Mouse (Mus musculus) thymus, postnatal 36 days (tissue): ENCODE measurements around the gene Tcap.

ENCODE experiments used
- DNase-seq, 2 experiments: peaks; one replicate each; pipeline ENCODE4 v3.0.0; 2022; ENCODE audit warnings: mixed read lengths in 2 of 2

Tcap gene

DNA sequence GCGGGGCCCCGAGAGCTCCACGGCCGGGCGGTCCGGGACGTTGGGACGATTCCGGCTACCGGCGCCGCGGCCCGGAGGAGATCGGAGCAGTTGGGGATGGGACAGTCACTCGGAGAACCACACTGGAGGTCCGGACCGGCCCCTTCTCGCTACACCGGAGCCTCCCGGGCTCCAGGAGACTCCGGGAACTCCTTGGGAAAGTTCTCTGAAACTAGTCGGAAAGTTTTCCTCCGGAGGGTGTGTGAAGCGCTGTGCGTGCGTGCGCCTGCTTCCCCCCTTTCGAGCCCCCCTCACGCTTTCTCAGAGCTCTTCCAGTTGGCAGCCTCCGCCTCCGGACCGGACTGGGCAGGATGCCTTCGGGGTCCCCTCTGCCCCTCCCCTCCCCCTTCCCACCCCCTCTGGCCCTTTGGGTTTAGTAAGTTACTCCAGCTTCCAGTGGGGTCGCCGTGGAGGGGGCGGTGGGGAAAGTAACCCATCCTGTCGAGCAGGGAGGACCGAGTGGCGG is 29.2 kb downstream of the Tcap start:
- no peak for DNase-seq

DNA sequence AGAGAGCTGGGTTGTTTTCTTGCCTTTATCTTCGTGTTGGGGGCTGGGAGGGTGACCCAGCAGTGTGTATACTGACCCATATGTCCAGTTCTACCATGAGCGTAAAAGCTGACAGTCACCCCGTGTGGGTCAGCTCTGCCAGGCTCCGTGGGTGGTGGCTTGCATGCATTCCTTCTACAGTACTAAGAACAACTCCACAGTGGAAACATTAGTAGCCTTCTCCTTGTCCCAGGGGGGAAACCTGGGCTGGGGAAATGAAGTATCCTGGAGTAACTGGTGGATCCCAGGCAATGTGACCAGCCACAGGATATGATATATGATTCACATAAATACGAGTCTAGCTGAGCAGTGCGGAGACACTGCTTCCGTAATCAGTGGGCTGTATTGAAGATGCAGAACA is 30.1 kb downstream of the Tcap start:
- DNase-seq: no peak

DNA sequence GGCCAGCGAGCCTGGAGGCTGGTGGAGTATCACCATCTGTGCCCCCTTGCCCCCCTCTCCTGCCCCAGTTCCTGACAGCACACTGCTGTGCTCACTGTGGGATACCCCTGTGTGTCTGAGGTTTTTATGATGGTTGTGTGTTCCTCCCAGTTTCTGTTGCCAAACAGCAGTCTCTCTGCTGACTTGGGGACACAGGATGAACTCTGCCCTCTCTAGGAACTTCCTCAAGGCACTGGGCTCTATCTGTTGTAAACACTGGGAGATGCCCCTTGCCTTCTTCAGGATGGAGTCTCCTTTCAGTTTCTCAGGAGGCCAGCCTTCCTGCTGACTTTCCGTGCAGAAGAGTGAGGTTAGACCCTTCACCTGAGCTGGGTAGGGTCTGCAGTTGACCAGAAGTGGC is 30.6 kb downstream of the Tcap start:
- no peak for DNase-seq

DNA sequence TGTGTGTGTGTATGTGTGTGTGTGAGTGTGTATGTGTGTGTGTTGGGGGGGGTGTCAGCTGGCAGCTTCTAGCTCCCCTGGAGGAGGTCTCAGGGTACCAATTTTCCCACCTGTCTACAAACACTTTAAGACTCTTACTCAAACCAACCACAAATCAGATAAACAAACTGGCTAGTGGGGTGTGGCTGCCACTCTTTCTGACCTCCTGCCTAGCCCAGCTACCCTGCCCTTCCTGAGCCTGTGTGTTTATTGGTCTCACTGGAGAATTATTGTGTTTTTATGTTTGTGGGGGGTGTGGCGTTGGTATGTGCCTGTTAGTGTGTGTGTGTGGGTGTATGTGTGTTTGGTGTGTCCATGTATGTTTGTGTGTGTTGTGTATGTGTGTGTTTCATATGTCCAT is 33.5 kb downstream of the Tcap start:
- DNase-seq: no peak

DNA sequence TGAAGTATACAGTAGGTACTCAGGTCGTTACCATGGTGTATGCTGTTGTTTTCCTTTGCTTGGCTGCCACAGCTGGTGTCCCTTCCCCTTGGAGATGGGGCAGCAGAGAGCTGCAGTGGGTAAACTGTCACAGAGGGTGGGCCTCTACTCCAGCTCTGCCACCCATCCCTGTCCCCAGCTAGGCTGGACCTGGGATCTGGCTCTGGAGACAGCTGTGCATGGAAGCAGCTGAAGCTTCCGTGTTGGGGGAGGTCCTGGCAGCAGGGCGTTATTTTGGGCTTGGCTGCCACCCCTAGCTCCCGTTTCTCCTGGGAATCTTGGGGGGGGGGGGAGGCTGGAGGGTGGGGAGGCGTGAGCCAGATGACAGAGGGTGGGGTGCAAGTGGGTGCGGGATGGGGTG is 34.7 kb downstream of the Tcap start:
- no peak for DNase-seq

DNA sequence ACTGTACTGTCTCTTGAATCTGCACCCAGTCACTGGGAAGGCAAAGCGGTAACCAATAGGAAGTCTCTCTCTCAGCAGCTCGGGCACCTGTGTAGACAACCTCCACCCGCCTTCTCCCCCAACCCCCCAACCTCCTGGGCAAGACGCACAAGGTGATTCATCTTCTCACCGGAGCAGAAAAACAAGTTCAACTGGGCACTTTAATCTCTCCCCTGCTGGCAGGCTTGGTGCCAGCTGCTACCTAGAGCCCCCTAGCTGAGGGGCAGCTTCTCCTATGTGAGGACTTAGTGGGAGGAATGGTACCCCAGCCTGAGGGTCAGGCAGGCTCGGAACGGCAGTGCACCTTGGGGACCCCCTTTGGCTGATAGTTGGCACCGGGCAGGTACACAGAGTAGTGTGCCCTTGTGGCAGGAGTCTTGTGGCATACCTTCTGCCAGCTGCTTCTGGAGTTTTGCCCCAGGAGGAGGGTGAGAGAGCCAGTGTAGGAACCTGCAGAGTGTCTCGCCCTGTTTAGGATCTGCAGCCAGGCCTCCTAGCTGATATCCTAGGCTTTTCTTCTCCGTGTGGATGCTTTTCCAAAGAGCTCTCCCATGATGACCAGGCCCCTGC is 35.4 kb downstream of the Tcap start:
- no peak for DNase-seq

DNA sequence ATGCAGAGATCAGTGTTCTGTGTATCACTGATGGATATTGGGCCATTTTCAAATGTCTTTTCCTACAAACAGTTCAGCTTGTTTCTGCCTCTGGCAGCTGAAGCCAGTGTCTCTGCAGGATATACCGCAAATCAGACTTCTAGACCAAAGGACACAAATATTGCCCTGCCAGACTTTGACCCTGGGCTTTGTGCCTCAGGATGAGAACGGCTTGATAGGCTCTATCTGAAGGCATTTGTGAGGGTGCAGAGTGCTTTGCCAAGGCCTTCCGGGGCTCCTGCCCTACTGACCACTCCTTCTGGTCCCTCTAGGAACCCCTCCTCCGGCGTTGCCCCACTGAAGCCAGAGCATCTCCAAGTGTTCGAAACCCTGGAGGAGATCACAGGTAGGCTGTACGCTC is 43.0 kb downstream of the Tcap start:
- no peak for DNase-seq

DNA sequence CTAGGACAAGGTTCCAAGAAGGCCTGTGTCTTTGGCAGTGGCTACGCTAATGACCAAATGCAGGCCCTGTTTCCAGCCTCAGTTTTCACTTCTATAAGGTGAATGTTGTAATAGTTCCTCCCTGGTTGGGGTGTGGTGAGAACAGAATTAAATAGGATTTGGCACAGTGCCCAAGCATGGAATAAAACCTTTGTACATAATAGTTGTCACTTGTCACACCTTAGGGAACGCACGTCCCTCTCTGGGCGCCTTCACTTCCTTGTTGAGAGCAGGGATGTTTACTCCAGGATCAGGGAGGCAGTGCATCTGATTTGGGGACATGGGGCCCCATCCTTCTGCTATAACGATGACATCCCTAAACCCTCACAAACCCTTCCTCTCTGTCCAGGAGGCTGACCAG is 44.8 kb downstream of the Tcap start:
- DNase-seq: no peak

DNA sequence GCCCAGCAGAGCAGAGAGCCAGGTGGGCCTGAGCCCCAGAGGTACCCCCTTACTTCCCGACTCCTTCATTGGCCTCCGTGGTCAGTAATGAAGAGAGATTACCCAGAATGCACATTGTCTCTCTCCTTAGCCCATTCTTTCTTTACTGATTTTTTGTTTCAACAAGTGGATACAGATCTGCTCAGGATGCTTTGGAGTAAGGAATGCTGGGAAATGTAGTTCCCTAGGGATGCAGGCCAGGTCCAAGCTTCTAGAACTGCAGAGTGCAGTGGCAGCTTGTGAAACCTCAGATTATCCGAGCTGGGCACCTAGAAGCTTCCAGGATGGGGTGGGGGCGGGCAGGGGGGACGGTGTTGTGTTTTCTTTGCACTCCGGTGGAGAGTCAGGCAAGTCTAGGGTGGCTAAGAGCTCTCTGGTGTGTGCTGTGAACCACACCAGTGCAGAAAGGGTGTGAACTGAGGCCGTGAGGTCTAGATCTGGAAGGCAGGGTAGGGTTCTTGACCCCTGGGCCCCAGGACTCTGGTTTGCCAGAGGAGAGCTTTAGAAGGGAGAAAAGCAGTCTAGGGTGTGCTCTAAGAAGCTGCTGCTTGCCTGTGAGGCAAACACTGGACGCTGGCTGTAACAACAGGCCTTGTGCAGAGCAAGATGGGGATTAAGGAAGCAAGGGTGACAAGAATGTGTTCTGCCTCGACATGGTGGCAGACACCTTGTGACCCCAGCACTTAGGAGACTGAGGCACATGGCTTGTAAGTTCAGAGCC is 48.3 kb downstream of the Tcap start:
- no peak for DNase-seq
